In genomic region chr19:42144541-42145167, GRCm38 (mm10) we compare ENCODE assay signal across 8 mouse cellular contexts. TPM values are rescaled to one million over a fixed set of nuclear protein-coding genes. Genes with fewer than 3 reads are reported as not detected.
DNase-seq lines count a peak whose midpoint lies in the region; ATAC-seq and TF ChIP-seq lines count a peak whose summit lies in the region.

No protein-coding gene starts in this region.

- H3K36me3 ChIP-seq in heart, embryonic 10.5 days: no peaks in the 10 kb centered on the region
- no peaks in the 10 kb centered on the region for H3K36me3 ChIP-seq in splenic B cell, adult 2 months (ENCODE audit: control insufficient read depth, insufficient read depth, low read length, poor library complexity, severe bottlenecking)

- H3K9me3 ChIP-seq in heart, embryonic 10.5 days: no peaks in the 10 kb centered on the region

- 28% methylated on average over 8 of the region's 8 CpGs for WGBS in heart, embryonic 10.5 days

- H3K27me3 ChIP-seq in heart, embryonic 10.5 days (ENCODE audit: insufficient read depth, poor library complexity, severe bottlenecking): peaks cover 4% of the 10 kb centered on the region; the same call in 1 of the 2 replicates
- H3K27me3 ChIP-seq in splenic B cell, adult 2 months (ENCODE audit: control insufficient read depth, insufficient read depth, low read length, poor library complexity, severe bottlenecking): no peaks in the 10 kb centered on the region

- H3K27ac ChIP-seq in cortical plate, adult 2 months (ENCODE audit: insufficient read depth, low read length): peak overlapping the region; percentile 74
- no peak overlapping the region for H3K27ac ChIP-seq in heart, embryonic 10.5 days

- TF ChIP-seq POLR2A in cortical plate, adult 2 months (IDR thresholded peaks at IDR 0.05; ENCODE audit: extremely low read depth, insufficient read depth, low read length): no peak

- no peak overlapping the region for H3K4me3 ChIP-seq in cortical plate, adult 2 months (ENCODE audit: insufficient read depth, low read length)
- H3K4me3 ChIP-seq in heart, embryonic 10.5 days: no peak overlapping the region

- ATAC-seq in cerebellum, adult (ENCODE audit: insufficient number of reproducible peaks, low FRiP score, low TSS enrichment): no peak

- peak; percentile 76 for DNase-seq in cerebellum, adult 11 months
- peak; percentile 73 for DNase-seq in T-cell, adult 2 months (ENCODE audit: low spot score)
- DNase-seq in heart, embryonic 10.5 days (ENCODE audit: low spot score): peak; percentile 87
- peak; percentile 64 to 68 for DNase-seq in layer of hippocampus, postnatal 36 days
- peak; percentile 93 for DNase-seq in mesoderm, embryonic 11.5 days (ENCODE audit: low read depth, low spot score)
- DNase-seq in splenic B cell, adult 2 months (ENCODE audit: low read depth, low spot score): peak; percentile 88

- H3K4me1 ChIP-seq in cortical plate, adult 2 months (ENCODE audit: control insufficient read depth, insufficient read depth, low read length): peaks cover 2% of the 10 kb centered on the region; the same call in 1 of the 2 replicates
- peaks cover 25% of the 10 kb centered on the region for H3K4me1 ChIP-seq in heart, embryonic 10.5 days

- peak; percentile 67 for TF ChIP-seq CTCF in cortical plate, adult 2 months (IDR thresholded peaks at IDR 0.05; ENCODE audit: extremely low read depth, insufficient read depth, low read length)

RNA-seq across cellular contexts. Expression of gene Marveld1, which starts 2.5 kb away (rescaled TPM):
- 14.4 and 16.8 TPM in 2 replicates for polyA plus RNA-seq in cortical plate, adult 2 months (2012; rRNA removed)
- polyA plus RNA-seq in heart, embryonic 10.5 days (2016; fragmentation: Nextera tagmentation; extraction: Ambion mirVana): 6.5 and 8.1 TPM in 2 replicates
- total RNA-seq in layer of hippocampus, postnatal 36 days (2021): 1 to 10 TPM; 5.5 to 7.1 TPM

RNA-seq across cellular contexts. Expression of gene Avpi1, which starts 15.8 kb away (rescaled TPM):
- polyA plus RNA-seq in cortical plate, adult 2 months (2012; rRNA removed): 36.3 and 41.1 TPM in 2 replicates
- polyA plus RNA-seq in heart, embryonic 10.5 days (2016; fragmentation: Nextera tagmentation; extraction: Ambion mirVana): 29.0 and 32.7 TPM in 2 replicates
- total RNA-seq in layer of hippocampus, postnatal 36 days (2021): 10 to 100 TPM; 16.0 to 18.4 TPM

RNA-seq across cellular contexts. Expression of gene Zfyve27, which starts 19.1 kb away (rescaled TPM):
- 107 and 126 TPM in 2 replicates for polyA plus RNA-seq in cortical plate, adult 2 months (2012; rRNA removed)
- polyA plus RNA-seq in heart, embryonic 10.5 days (2016; fragmentation: Nextera tagmentation; extraction: Ambion mirVana): 23.9 and 27.8 TPM in 2 replicates
- 100 to 1,000 TPM in 1 of 2 experiments, 10 to 100 TPM in 1; 88.2 to 105 TPM for total RNA-seq in layer of hippocampus, postnatal 36 days (2021)

RNA-seq across cellular contexts. Expression of gene Pi4k2a, which starts 54.4 kb away (rescaled TPM):
- polyA plus RNA-seq in cortical plate, adult 2 months (2012; rRNA removed): 56.8 and 57.0 TPM in 2 replicates
- polyA plus RNA-seq in heart, embryonic 10.5 days (2016; fragmentation: Nextera tagmentation; extraction: Ambion mirVana): 18.9 and 23.1 TPM in 2 replicates
- total RNA-seq in layer of hippocampus, postnatal 36 days (2021): 10 to 100 TPM; 60.3 to 69.8 TPM

RNA-seq across cellular contexts. Expression of gene Sfrp5, which starts 57.4 kb away (rescaled TPM):
- polyA plus RNA-seq in cortical plate, adult 2 months (2012; rRNA removed): 1.2 and 1.9 TPM in 2 replicates
- polyA plus RNA-seq in heart, embryonic 10.5 days (2016; fragmentation: Nextera tagmentation; extraction: Ambion mirVana): 7.9 and 18.6 TPM in 2 replicates
- total RNA-seq in layer of hippocampus, postnatal 36 days (2021): under 1 TPM; 0.17 to 0.20 TPM
